Mouse (Mus musculus): ENCODE results near the gene Elp4.

DNA sequence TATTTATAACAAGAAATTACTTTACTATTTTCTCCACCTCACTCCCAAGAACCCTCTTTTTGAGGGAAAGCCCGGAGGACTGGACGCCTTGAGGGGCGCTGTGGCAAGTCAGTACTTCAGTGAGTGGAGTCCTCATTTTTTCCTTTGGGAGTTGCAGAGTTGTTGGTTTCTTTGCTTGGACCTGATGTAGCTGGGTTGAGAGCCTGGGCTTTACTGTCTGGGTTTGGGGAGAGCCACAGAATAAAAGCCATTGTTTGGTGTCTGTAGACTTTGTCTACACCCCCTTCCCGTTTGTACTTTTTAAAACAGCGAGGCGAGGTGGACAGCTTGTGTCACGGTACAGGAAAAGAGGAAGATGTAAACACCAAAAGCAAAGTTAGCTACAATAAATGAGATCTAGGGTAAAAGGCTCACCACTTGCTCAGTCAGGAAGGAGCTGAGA, 225.5 kb downstream of the Elp4 start:
- TF ChIP-seq CTCF (IDR thresholded peaks at IDR 0.05; ENCODE audit: insufficient read depth, low read depth, low read length) (no peak), POLR2A (IDR thresholded peaks at IDR 0.05; ENCODE audit: insufficient read depth, low read depth, low read length) (no peak)
